Mouse (Mus musculus): ENCODE measurements at regions not wholly inside any gene's neighbourhood (a gene's known extent, or its start where the extent isn't known, plus 50 kb on each side); places are given as distances from the start of the nearest gene placed in this dataset.

- TF ChIP-seq CTCF (IDR thresholded peaks at IDR 0.05) (no peak), EP300 (IDR thresholded peaks at IDR 0.05) (no peak)
These were observed 385.1 kb upstream of the Nr3c2 start for GRCm38 (mm10) chr8:76514132-76514531.
